ENCODE assay signal across 11 mouse cellular contexts in the genomic region with DNA sequence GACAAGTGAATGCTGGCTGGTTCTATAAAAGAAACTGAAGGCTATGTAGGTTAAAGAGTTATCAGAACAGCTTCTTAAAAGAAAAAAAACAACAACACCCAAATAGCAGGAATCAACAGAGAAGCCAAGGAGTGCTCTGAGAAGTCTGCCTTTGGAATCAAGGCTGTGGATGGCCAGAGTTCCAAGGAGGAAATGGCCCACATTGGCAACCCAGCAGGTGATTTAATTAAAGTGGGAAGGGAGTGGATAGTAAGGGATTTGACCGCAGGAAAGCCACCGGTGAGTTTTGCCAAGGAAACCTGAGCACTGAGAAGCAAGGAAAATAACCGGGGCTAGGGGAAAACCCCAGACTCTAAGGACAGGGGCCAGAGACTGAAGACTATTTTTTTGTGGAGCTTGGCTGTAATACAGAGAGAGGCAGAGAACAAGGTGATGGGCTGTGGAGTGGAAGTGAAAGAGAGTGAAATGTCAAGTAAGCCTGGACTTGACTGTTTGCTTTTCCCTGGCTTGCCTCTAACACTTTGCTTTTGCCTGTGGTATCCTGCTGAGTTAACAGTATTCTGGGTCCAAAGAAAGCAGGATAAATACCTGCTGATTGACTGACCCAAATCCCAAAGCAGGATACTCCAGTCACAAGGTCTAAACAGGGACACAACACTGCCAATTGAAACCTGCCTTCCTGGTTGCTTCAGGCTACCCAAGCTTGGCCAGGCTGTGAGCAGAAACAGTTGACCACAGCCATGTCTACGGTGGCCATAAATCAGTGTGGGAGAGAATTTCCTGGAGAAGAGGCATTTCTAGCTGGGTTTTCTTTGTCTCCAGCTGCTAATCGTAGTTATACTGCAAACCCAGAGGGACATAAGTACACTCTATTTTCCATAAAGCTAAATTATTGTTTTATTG.
A peak's percentile ranks its signal among the peaks of the same experiment; 100 is the strongest.
DNase-seq lines count a peak whose midpoint lies in the region; ATAC-seq lines count a peak whose summit lies in the region.
"Had no signal": no experiment of that assay in that cellular context is flagged by ENCODE, and none has a peak within 500 bp of the region (broad histone marks: within the 10 kb centered on the region; RNA-seq: fewer than 3 reads in every experiment).

No protein-coding gene starts in this region.

- H3K9ac ChIP-seq in kidney, embryonic 15.5 days, result no peak overlapping the region
- H3K9ac ChIP-seq: embryonic facial prominence, embryonic 15.5 days; hindbrain, embryonic 13.5 days had no signal

- H3K4me2 ChIP-seq in kidney, embryonic 15.5 days, result no peak overlapping the region
- H3K4me2 ChIP-seq: embryonic facial prominence, embryonic 15.5 days; hindbrain, embryonic 13.5 days had no signal

- H3K36me3 ChIP-seq in kidney, embryonic 15.5 days, result no peaks in the 10 kb centered on the region
- H3K36me3 ChIP-seq: embryonic facial prominence, embryonic 15.5 days; hindbrain, embryonic 13.5 days; midbrain, embryonic 10.5 days had no signal

- no peaks in the 10 kb centered on the region for H3K9me3 ChIP-seq in kidney, embryonic 15.5 days (replicated peaks)
- H3K9me3 ChIP-seq: embryonic facial prominence, embryonic 15.5 days; hindbrain, embryonic 13.5 days; midbrain, embryonic 10.5 days had no signal

- peak; percentile 25 for DNase-seq in 3T3-L1 (ENCODE audit: low read depth, low spot score)
- peak; percentile 29 for DNase-seq in ES-CJ7 (ENCODE audit: low read depth, low spot score)
- peak; percentile 28 to 48 for DNase-seq in cerebellum, postnatal 25 days
- no peak for DNase-seq in left cerebral cortex, postnatal 10 days (ENCODE audit: extremely low spot score in 1 of 2, low spot score in 2 of 2)
- DNase-seq in adrenal gland, adult 2 months, result no peak
- DNase-seq: thymus, adult 18-20 months had no signal

- intact Hi-C loops in left cerebral cortex, postnatal 10 days (cut with DNase I), result no loop called here

- H3K4me3 ChIP-seq in kidney, embryonic 15.5 days (replicated peaks), result no peak overlapping the region
- H3K4me3 ChIP-seq: embryonic facial prominence, embryonic 15.5 days; hindbrain, embryonic 13.5 days; midbrain, embryonic 10.5 days had no signal

- H3K4me1 ChIP-seq in kidney, embryonic 15.5 days, result peaks cover 8% of the 10 kb centered on the region
- H3K4me1 ChIP-seq: embryonic facial prominence, embryonic 15.5 days; hindbrain, embryonic 13.5 days; midbrain, embryonic 10.5 days had no signal

- no peaks in the 10 kb centered on the region for H3K27me3 ChIP-seq in kidney, embryonic 15.5 days
- H3K27me3 ChIP-seq: embryonic facial prominence, embryonic 15.5 days; hindbrain, embryonic 13.5 days had no signal

- 13% methylated on average over 5 of the region's 5 CpGs for WGBS in kidney, embryonic 15.5 days

- ATAC-seq in kidney, embryonic 15.5 days (replicated peaks; ENCODE audit: low FRiP score), result peak; percentile 58
- no peak for ATAC-seq in inflammation-experienced regulatory T-cells, adult 6 months

- H3K27ac ChIP-seq in kidney, embryonic 15.5 days, result no peak overlapping the region
- H3K27ac ChIP-seq: embryonic facial prominence, embryonic 15.5 days; hindbrain, embryonic 13.5 days; midbrain, embryonic 10.5 days had no signal

Comparison
In these comparisons a context has a peak if more than half of its experiments do, and no peak if none do; other contexts are left out.
1. DNase-seq: peak in 3T3-L1 (single experiment), ES-CJ7 (single experiment) and cerebellum, postnatal 25 days (2 of 2); none in left cerebral cortex, postnatal 10 days (0 of 2) and adrenal gland, adult 2 months (single experiment).